Mouse (Mus musculus) neural tube, embryonic 14.5 days (tissue): ENCODE measurements around the gene Efl1. TPM values are rescaled to one million over a fixed set of nuclear protein-coding genes. Genes with fewer than 3 reads are reported as not detected.

Source experiments
- polyA plus RNA-seq: library from polyadenylated mRNA; unstranded; fragments of >200 nt; fragmentation: Nextera tagmentation; extraction: Ambion mirVana; gene quantifications from 2 replicates; pipeline ENCODE4 v1.2.1, GENCODE M21; 2014

The Efl1 gene
- polyA plus RNA-seq, 1 experiment from 2014 or later: 28.1 TPM

Other genes with a start within 250 kb of the Efl1 start
- 28.3 and 38.2 TPM in 2 replicates for gene Saxo2, start 86 bp upstream of the Efl1 start, polyA plus RNA-seq
- 30.8 and 37.8 TPM in 2 replicates for gene Mex3b, start 218.7 kb downstream of the Efl1 start, polyA plus RNA-seq